Mouse (Mus musculus): ENCODE data around the gene B230118H07Rik. TPM values are rescaled to one million over a fixed set of nuclear protein-coding genes. Genes with fewer than 3 reads are reported as not detected.

B230118H07Rik gene
- polyA plus RNA-seq, 2 experiments, result 4.8 to 21.3 TPM

DNA sequence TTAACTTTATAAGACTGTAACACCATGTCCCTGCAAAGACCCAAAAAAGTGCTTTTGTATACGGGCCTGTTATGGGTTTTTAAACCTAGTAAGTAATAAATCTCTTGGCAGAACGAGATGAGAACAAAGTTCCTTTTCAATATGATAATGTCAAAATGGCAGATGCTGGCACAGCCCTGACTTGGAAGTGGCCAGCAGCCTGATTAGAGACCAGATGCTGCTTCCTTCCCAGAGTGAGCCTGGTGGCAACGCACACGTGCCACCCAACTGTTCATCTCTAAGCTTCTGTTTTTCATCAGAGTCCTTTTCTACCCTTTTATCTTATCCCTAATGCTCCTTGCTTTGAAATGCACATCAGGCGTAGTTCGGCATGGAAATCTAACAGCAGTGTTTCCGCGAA is 58.0 kb downstream of the B230118H07Rik start:
- H3K27me3 ChIP-seq (ENCODE audit: control insufficient read depth, insufficient read depth, low read length), result no peaks in the 10 kb centered on the region
- H3K36me3 ChIP-seq (replicated peaks; ENCODE audit: control insufficient read depth, insufficient read depth, low read depth), result no peaks in the 10 kb centered on the region
- no peak overlapping the region for H3K9ac ChIP-seq (replicated peaks)
- H3K4me1 ChIP-seq (replicated peaks; ENCODE audit: control insufficient read depth in 2 of 2, insufficient read depth in 2 of 2, low read length in 1 of 2), result no peaks in the 10 kb centered on the region
- TF ChIP-seq EP300 (IDR thresholded peaks at IDR 0.05; ENCODE audit: low read depth) (no peak), CTCF (IDR thresholded peaks at IDR 0.05; ENCODE audit: low read depth) (no peak)
- no peak overlapping the region for H3K27ac ChIP-seq
- no peaks in the 10 kb centered on the region for H3K9me3 ChIP-seq (ENCODE audit: control insufficient read depth, low read length)
- H3K4me3 ChIP-seq (ENCODE audit: insufficient read depth in 1 of 2, low read depth in 2 of 2, low read length in 2 of 2), result no peak overlapping the region
- WGBS (ENCODE audit: insufficient replicate concordance), result 66% methylated on average over 8 of the region's 8 CpGs
- H3K4me2 ChIP-seq (ENCODE audit: low read depth), result no peak overlapping the region
- ATAC-seq (ENCODE audit: insufficient read depth) (no peak), DNase-seq (ENCODE audit: low read depth in 3 of 3, low spot score in 3 of 3) (no peak)

DNA sequence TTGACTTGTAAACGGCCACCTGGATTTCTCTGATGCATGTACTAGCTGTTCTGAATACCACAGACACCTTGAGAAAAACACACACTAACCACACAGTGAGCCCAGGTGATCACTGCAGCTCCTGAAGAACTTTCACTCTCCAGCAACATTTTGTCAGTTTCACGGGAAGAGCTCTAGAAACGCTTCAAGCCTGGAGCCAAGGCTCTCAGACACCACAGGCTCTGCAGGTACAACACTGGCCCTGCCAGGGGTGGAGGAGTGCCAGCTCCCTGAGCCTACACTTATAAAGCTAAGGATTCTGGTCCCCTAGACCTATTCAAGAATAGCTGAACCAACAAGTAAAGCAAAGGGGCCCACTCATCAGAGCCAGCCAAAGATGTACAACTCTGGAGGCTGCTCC is 67.9 kb downstream of the B230118H07Rik start:
- WGBS (ENCODE audit: insufficient replicate concordance), result 69% methylated on average over 3 of the region's 3 CpGs

DNA sequence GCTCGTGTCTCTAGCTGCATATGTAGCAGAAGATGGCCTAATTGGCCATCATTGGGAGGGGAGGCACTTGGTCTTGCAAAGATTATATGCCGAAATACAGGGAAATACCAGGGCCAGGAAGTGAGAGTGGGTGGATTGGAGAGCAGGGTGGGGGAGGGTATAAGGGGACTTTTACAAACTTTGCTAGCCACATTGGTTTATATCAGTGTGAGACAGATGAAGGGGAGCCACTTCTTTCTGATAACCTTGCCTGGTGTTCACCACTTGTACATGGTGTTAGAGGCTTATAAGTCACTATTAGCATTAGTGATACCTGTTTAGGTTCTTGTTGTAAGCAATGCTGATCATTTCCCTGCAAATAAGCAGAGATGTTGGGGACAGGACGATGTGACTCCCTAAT is 68.4 kb downstream of the B230118H07Rik start:
- Histone ChIP-seq H3K9ac (replicated peaks) (no peak overlapping the region), H3K4me3 (ENCODE audit: insufficient read depth in 1 of 2, low read depth in 2 of 2, low read length in 2 of 2) (no peak overlapping the region), H3K4me1 (replicated peaks; ENCODE audit: control insufficient read depth in 2 of 2, insufficient read depth in 2 of 2, low read length in 1 of 2) (no peaks in the 10 kb centered on the region), H3K36me3 (replicated peaks; ENCODE audit: control insufficient read depth, insufficient read depth, low read depth) (no peaks in the 10 kb centered on the region), H3K27ac (no peak overlapping the region), H3K9me3 (ENCODE audit: control insufficient read depth, low read length) (no peaks in the 10 kb centered on the region), H3K27me3 (ENCODE audit: control insufficient read depth, insufficient read depth, low read length) (no peaks in the 10 kb centered on the region), H3K4me2 (ENCODE audit: low read depth) (no peak overlapping the region)
- no peak for TF ChIP-seq EP300 (IDR thresholded peaks at IDR 0.05; ENCODE audit: low read depth)
- no peak for TF ChIP-seq CTCF (IDR thresholded peaks at IDR 0.05; ENCODE audit: low read depth)
- ATAC-seq (ENCODE audit: insufficient read depth) (no peak; the same call in 1 of the 2 replicates), DNase-seq (ENCODE audit: low read depth in 3 of 3, low spot score in 3 of 3) (no peak)
- WGBS (ENCODE audit: insufficient replicate concordance), result 37% methylated on average over 3 of the region's 3 CpGs

More for the DNA sequence above, 67.9 kb downstream of the B230118H07Rik start:
- ATAC-seq (ENCODE audit: insufficient read depth), result no peak
- Histone ChIP-seq H3K4me1 (replicated peaks; ENCODE audit: control insufficient read depth in 2 of 2, insufficient read depth in 2 of 2, low read length in 1 of 2) (no peaks in the 10 kb centered on the region), H3K9ac (replicated peaks) (no peak overlapping the region), H3K27ac (no peak overlapping the region), H3K27me3 (ENCODE audit: control insufficient read depth, insufficient read depth, low read length) (no peaks in the 10 kb centered on the region), H3K36me3 (replicated peaks; ENCODE audit: control insufficient read depth, insufficient read depth, low read depth) (no peaks in the 10 kb centered on the region), H3K4me3 (ENCODE audit: insufficient read depth in 1 of 2, low read depth in 2 of 2, low read length in 2 of 2) (no peak overlapping the region), H3K9me3 (ENCODE audit: control insufficient read depth, low read length) (no peaks in the 10 kb centered on the region), H3K4me2 (ENCODE audit: low read depth) (no peak overlapping the region)
- TF ChIP-seq CTCF (IDR thresholded peaks at IDR 0.05; ENCODE audit: low read depth) (no peak), EP300 (IDR thresholded peaks at IDR 0.05; ENCODE audit: low read depth) (no peak)
- DNase-seq (ENCODE audit: low read depth in 3 of 3, low spot score in 3 of 3), result no peak

DNA sequence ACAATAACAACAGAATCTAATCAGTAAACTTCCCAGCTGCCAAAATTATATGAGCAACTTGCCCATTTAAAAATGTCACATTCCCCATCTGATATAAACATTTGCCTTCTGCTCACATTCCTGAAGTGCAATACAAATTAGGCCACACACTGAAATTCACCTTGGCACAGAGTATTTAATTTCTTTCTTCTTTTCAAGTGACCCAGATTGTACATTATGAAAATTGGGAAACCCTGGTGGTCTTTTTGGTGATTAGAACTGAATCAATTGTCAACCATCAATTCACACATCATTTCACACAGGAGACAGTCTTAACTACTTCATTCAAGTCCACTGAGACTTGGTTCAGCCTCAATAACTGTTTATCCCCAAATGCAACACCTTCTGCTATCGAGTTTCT is 68.9 kb downstream of the B230118H07Rik start:
- no peaks in the 10 kb centered on the region for H3K4me1 ChIP-seq (replicated peaks; ENCODE audit: control insufficient read depth in 2 of 2, insufficient read depth in 2 of 2, low read length in 1 of 2)
- H3K4me2 ChIP-seq (ENCODE audit: low read depth), result no peak overlapping the region
- H3K36me3 ChIP-seq (replicated peaks; ENCODE audit: control insufficient read depth, insufficient read depth, low read depth), result no peaks in the 10 kb centered on the region
- H3K27ac ChIP-seq, result no peak overlapping the region
- no peak overlapping the region for H3K9ac ChIP-seq (replicated peaks)
- no peak for ATAC-seq (ENCODE audit: insufficient read depth)
- no peak for TF ChIP-seq EP300 (IDR thresholded peaks at IDR 0.05; ENCODE audit: low read depth)
- TF ChIP-seq CTCF (IDR thresholded peaks at IDR 0.05; ENCODE audit: low read depth), result no peak
- no peaks in the 10 kb centered on the region for H3K9me3 ChIP-seq (ENCODE audit: control insufficient read depth, low read length)
- no peak for DNase-seq (ENCODE audit: low read depth in 3 of 3, low spot score in 3 of 3)
- 63% methylated on average over 1 of the region's 1 CpGs for WGBS (ENCODE audit: insufficient replicate concordance)
- H3K4me3 ChIP-seq (ENCODE audit: insufficient read depth in 1 of 2, low read depth in 2 of 2, low read length in 2 of 2), result no peak overlapping the region
- no peaks in the 10 kb centered on the region for H3K27me3 ChIP-seq (ENCODE audit: control insufficient read depth, insufficient read depth, low read length)

DNA sequence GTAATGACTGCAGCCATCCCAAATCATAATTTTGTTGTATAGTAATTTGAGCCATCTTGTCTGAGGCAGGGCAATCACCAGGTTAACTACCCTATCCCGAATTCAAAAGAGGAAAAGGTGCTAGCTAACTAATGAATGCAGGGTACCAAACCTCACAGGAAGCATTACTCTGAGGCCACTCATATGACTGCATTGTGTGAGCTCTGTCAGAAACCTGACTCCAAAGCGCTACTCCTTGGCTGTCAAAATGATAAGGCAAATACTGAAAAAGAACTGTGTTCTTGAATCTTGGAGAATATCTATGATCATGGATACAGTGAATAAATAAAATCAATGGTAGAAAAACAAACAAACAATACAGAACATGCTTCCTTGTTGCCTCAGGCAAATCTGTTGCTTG is 69.3 kb downstream of the B230118H07Rik start:
- Histone ChIP-seq H3K4me3 (ENCODE audit: insufficient read depth in 1 of 2, low read depth in 2 of 2, low read length in 2 of 2) (no peak overlapping the region), H3K27ac (no peak overlapping the region), H3K9ac (replicated peaks) (no peak overlapping the region), H3K4me1 (replicated peaks; ENCODE audit: control insufficient read depth in 2 of 2, insufficient read depth in 2 of 2, low read length in 1 of 2) (no peaks in the 10 kb centered on the region), H3K4me2 (ENCODE audit: low read depth) (no peak overlapping the region), H3K27me3 (ENCODE audit: control insufficient read depth, insufficient read depth, low read length) (no peaks in the 10 kb centered on the region), H3K9me3 (ENCODE audit: control insufficient read depth, low read length) (no peaks in the 10 kb centered on the region), H3K36me3 (replicated peaks; ENCODE audit: control insufficient read depth, insufficient read depth, low read depth) (no peaks in the 10 kb centered on the region)
- WGBS (ENCODE audit: insufficient replicate concordance), result 60% methylated on average over 2 of the region's 2 CpGs
- ATAC-seq (ENCODE audit: insufficient read depth) (no peak), DNase-seq (ENCODE audit: low read depth in 3 of 3, low spot score in 3 of 3) (no peak)
- TF ChIP-seq EP300 (IDR thresholded peaks at IDR 0.05; ENCODE audit: low read depth), result no peak
- TF ChIP-seq CTCF (IDR thresholded peaks at IDR 0.05; ENCODE audit: low read depth), result no peak

Measured in liver, embryonic 14.5 days (tissue).